Mouse (Mus musculus): Measurements from ENCODE around the gene Rbp7. TPM values are rescaled to one million over a fixed set of nuclear protein-coding genes. Genes with fewer than 3 reads are reported as not detected.

Rbp7 gene
- total RNA-seq, 2 experiments from 2014 or later: 56.2 to 118 TPM

DNA sequence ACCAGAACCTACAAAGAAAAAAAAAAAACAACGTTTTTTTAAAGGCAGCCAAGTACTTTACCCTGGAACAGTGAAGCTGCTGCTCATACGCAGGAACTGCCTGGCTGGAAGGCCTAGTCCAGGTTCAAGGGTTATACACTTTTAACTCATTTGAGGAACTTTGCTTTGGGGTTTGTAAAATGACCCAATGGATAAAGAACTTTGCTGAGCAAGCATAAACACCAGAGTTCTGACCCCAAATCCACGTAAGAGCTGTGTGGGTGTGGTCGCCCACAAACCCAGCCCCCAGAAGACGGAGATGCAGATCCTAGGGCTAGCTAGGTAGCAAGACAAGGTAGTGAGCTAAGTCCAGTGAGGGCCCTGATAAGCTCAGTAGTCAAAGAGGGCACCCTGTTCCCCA is 47.3 kb downstream of the Rbp7 start:
- DNase-seq: no peak

- no peak for DNase-seq
These were observed 48.9 kb downstream of the Rbp7 start for GRCm38 (mm10) chr4:149405713-149406443.

DNA sequence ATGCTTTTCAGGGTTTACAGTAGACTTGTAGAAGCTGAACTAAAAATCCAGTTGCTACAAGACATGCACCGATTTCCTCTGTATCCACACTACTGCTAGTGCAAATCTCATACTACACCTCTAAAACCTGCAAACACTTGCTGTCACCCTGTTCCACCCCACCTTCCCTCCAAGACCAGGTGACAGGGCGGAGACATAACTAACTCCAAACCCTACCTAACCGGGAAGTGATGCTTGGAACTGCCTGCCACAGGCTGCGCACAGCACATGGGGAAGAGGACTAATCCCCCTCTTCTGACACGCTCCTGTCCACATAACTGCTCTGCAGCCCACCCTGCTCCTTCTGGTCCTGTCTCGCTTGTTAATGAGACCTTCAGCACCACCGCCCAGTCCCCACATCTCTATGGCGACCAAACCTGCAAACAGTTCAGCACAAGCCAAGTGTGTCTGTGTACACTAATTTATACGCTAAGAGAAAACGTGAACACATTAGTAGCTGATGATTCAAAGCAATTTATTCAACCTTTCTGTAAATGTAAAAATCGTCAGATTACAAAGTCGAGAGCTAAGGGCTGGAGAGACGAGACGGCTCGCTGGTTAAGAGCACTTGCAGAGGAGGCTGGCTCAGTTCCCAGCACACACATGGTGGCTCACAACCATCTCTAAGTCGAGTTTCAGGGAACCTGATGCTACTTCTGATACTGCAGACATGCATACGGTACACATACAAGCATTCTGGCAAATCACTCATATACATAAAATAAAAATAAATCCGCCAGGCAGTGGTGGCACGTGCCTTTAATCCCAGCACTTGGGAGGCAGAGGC is 49.9 kb downstream of the Rbp7 start:
- DNase-seq: no peak

- DNase-seq: no peak
These were observed 51.7 kb downstream of the Rbp7 start for GRCm38 (mm10) chr4:149403037-149403436.

DNA sequence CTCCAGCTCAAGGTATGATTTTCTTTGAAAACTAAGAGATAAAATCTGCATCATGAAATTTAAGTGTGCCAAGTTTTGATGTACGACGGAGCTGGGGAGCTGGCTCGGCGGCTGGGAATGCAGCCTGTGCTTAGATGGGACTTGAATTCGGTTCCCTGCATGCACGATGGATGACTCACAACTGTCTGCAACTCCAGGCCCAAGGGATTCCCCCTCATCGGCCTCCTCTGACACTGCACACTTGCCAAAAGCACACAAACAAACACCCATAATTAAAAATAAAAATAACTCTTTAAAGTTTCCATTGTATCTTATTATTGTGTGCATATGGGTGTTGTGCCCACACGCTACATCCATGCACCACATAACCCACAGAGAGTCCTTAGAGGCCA is 53.2 kb downstream of the Rbp7 start:
- peak; percentile 39 for DNase-seq

GRCm38 (mm10) chr4:149400878-149401590 is 53.7 kb downstream of the Rbp7 start:
- no peak for DNase-seq

Other genes starting within 250 kb of the Rbp7 start
- 100 to 1,000 TPM; 105 to 154 TPM for gene Kif1b, start 147.3 kb downstream of the Rbp7 start, total RNA-seq (2021)
- 10 to 100 TPM; 73.0 to 80.0 TPM for gene Ube4b, start 28.2 kb downstream of the Rbp7 start, total RNA-seq (2021)
- gene Tmem274, start 22.4 kb upstream of the Rbp7 start, total RNA-seq (2021): not detected
- gene Nmnat1, start 30.2 kb upstream of the Rbp7 start, total RNA-seq (2021): 10 to 100 TPM; 15.2 TPM
- gene Lzic, start 30.3 kb upstream of the Rbp7 start, total RNA-seq (2021): 10 to 100 TPM; 40.1 to 42.1 TPM
- gene Ctnnbip1, start 63.3 kb upstream of the Rbp7 start, total RNA-seq (2021): 10 to 100 TPM; 39.5 to 42.0 TPM
- gene Clstn1, start 131.5 kb upstream of the Rbp7 start, total RNA-seq (2021): 10 to 100 TPM; 72.7 to 95.7 TPM
- 10 to 100 TPM in 1 of 2 experiments, 1 to 10 TPM in 1; 7.5 to 12.1 TPM for gene Pik3cd, start 247.6 kb upstream of the Rbp7 start, total RNA-seq (2021)